21 mouse cellular contexts compared by ENCODE assay signal in genomic region chr8:84070241-84070640, GRCm38 (mm10). TPM values are rescaled to one million over a fixed set of nuclear protein-coding genes. Genes with fewer than 3 reads are reported as not detected.
A peak's percentile ranks its signal among the peaks of the same experiment; 100 is the strongest.
DNase-seq lines count a peak whose midpoint lies in the region; ATAC-seq and TF ChIP-seq lines count a peak whose summit lies in the region.
"Had no signal": no experiment of that assay in that cellular context is flagged by ENCODE, and none has a peak within 500 bp of the region (broad histone marks: within the 10 kb centered on the region; RNA-seq: fewer than 3 reads in every experiment).

No protein-coding gene starts in this region.

- peaks cover 30% of the 10 kb centered on the region for H3K4me1 ChIP-seq in heart, adult 2 months (ENCODE audit: control insufficient read depth, insufficient read depth, low read length)
- peaks cover 31% of the 10 kb centered on the region for H3K4me1 ChIP-seq in heart, embryonic 11.5 days (ENCODE audit: control insufficient read depth, insufficient read depth, low read length)
- peaks cover 79% of the 10 kb centered on the region for H3K4me1 ChIP-seq in neural tube, embryonic 13.5 days (replicated peaks)
- H3K4me1 ChIP-seq in neural tube, embryonic 15.5 days = peaks cover 81% of the 10 kb centered on the region

- no peak for TF ChIP-seq POLR2A in heart, adult 2 months (IDR thresholded peaks at IDR 0.05; ENCODE audit: insufficient read depth, low read depth, low read length)

- TF ChIP-seq CTCF in heart, adult 2 months (IDR thresholded peaks at IDR 0.05) = no peak
- TF ChIP-seq CTCF in left cerebral cortex, adult 2 months (IDR thresholded peaks at IDR 0.05) = no peak

- H3K79me2 ChIP-seq in heart, adult 2 months (replicated peaks; ENCODE audit: control insufficient read depth, insufficient read depth, low read length) = no peaks in the 10 kb centered on the region

- DNase-seq in heart, adult 2 months = no peak
- DNase-seq in left cerebral cortex, adult 2 months (ENCODE audit: extremely low spot score in 1 of 2, low spot score in 2 of 2) = no peak
- DNase-seq in left cerebral cortex, adult 18-20 months (ENCODE audit: low spot score in 2 of 2) = no peak
- no peak for DNase-seq in neural tube, embryonic 10.5 days (ENCODE audit: extremely low spot score, low spot score)
- DNase-seq in thymus, postnatal 0 days (ENCODE audit: low spot score) = no peak
- DNase-seq: adrenal gland, postnatal 36 days; cerebellum, adult 8-10 months; thymus, postnatal 4 days had no signal

- 63% methylated on average over 5 of the region's 5 CpGs for WGBS in heart, adult 2 months
- WGBS in heart, embryonic 11.5 days (ENCODE audit: insufficient replicate concordance) = 74% methylated on average over 5 of the region's 5 CpGs
- 87% methylated on average over 5 of the region's 5 CpGs for WGBS in neural tube, embryonic 13.5 days
- 82% methylated on average over 5 of the region's 5 CpGs for WGBS in neural tube, embryonic 15.5 days

- no peaks in the 10 kb centered on the region for H3K27me3 ChIP-seq in heart, adult 2 months (ENCODE audit: control insufficient read depth, insufficient read depth, low read length)
- H3K27me3 ChIP-seq in heart, embryonic 11.5 days (ENCODE audit: control insufficient read depth, insufficient read depth, low read length) = no peaks in the 10 kb centered on the region
- H3K27me3 ChIP-seq in neural tube, embryonic 13.5 days = no peaks in the 10 kb centered on the region
- no peaks in the 10 kb centered on the region for H3K27me3 ChIP-seq in neural tube, embryonic 15.5 days (replicated peaks)
- H3K27me3 ChIP-seq: embryonic facial prominence, embryonic 12.5 days; liver, embryonic 12.5 days; Patski had no signal

- H3K4me2 ChIP-seq in heart, embryonic 11.5 days = no peak overlapping the region
- H3K4me2 ChIP-seq in neural tube, embryonic 13.5 days = no peak overlapping the region
- no peak overlapping the region for H3K4me2 ChIP-seq in neural tube, embryonic 15.5 days
- H3K4me2 ChIP-seq: embryonic facial prominence, embryonic 12.5 days; liver, embryonic 12.5 days had no signal

- no peak overlapping the region for H3K4me3 ChIP-seq in heart, adult 2 months
- H3K4me3 ChIP-seq in heart, embryonic 11.5 days (ENCODE audit: low read depth, low read length) = no peak overlapping the region
- H3K4me3 ChIP-seq in left cerebral cortex, adult 2 months = no peak overlapping the region
- H3K4me3 ChIP-seq in neural tube, embryonic 13.5 days = no peak overlapping the region
- no peak overlapping the region for H3K4me3 ChIP-seq in neural tube, embryonic 15.5 days (replicated peaks)
- H3K4me3 ChIP-seq: embryonic facial prominence, embryonic 12.5 days; liver, embryonic 12.5 days had no signal

- H3K9ac ChIP-seq in heart, adult 2 months (ENCODE audit: low read depth, low read length) = no peak overlapping the region
- H3K9ac ChIP-seq in heart, embryonic 11.5 days (ENCODE audit: low read depth, low read length) = no peak overlapping the region
- H3K9ac ChIP-seq in neural tube, embryonic 13.5 days = 0 out of 2 replicates have a peak overlapping the region, but pooled peaks have one; percentile 31
- H3K9ac ChIP-seq in neural tube, embryonic 15.5 days (replicated peaks) = no peak overlapping the region
- H3K9ac ChIP-seq: embryonic facial prominence, embryonic 12.5 days; liver, embryonic 12.5 days had no signal

- intact Hi-C loops in heart, adult 2 months (cut with DNase I) = no loop called here
- intact Hi-C loops in left cerebral cortex, adult 2 months (cut with DNase I) = no loop called here

- H3K27ac ChIP-seq in heart, adult 2 months = peak overlapping the region; percentile 55
- no peak overlapping the region for H3K27ac ChIP-seq in heart, embryonic 11.5 days (ENCODE audit: low read depth, low read length)
- peak overlapping the region; percentile 62; the same call in 1 of the 2 replicates for H3K27ac ChIP-seq in left cerebral cortex, adult 2 months
- 0 out of 2 replicates have a peak overlapping the region, but pooled peaks have one; percentile 13 for H3K27ac ChIP-seq in neural tube, embryonic 13.5 days (replicated peaks)
- H3K27ac ChIP-seq in neural tube, embryonic 15.5 days (replicated peaks) = peak overlapping the region; percentile 29
- H3K27ac ChIP-seq: embryonic facial prominence, embryonic 12.5 days; liver, embryonic 12.5 days had no signal

- no peaks in the 10 kb centered on the region for H3K36me3 ChIP-seq in heart, adult 2 months (ENCODE audit: control insufficient read depth, insufficient read depth, low read length)
- H3K36me3 ChIP-seq in heart, embryonic 11.5 days (ENCODE audit: control insufficient read depth, insufficient read depth, low read length) = no peaks in the 10 kb centered on the region
- H3K36me3 ChIP-seq in neural tube, embryonic 13.5 days = peaks cover 11% of the 10 kb centered on the region
- H3K36me3 ChIP-seq in neural tube, embryonic 15.5 days = peaks cover 3% of the 10 kb centered on the region

- TF ChIP-seq EP300 in heart, adult 2 months (IDR thresholded peaks at IDR 0.05; ENCODE audit: insufficient read depth, low read depth, low read length) = no peak

- no peak for ATAC-seq in heart, embryonic 11.5 days (replicated peaks; ENCODE audit: insufficient number of reproducible peaks, low FRiP score, low TSS enrichment)
- no peak for ATAC-seq in neural tube, embryonic 13.5 days (ENCODE audit: low read depth)
- no peak for ATAC-seq in neural tube, embryonic 15.5 days (ENCODE audit: low FRiP score)
- ATAC-seq: activated CD4-positive, CD25-positive, alpha-beta regulatory T cell, adult 4 months; liver, embryonic 12.5 days; Patski had no signal

- H3K9me3 ChIP-seq in heart, embryonic 11.5 days (replicated peaks; ENCODE audit: control insufficient read depth, low read length) = no peaks in the 10 kb centered on the region
- no peaks in the 10 kb centered on the region for H3K9me3 ChIP-seq in neural tube, embryonic 13.5 days
- no peaks in the 10 kb centered on the region for H3K9me3 ChIP-seq in neural tube, embryonic 15.5 days (replicated peaks)
- H3K9me3 ChIP-seq: embryonic facial prominence, embryonic 12.5 days; liver, embryonic 12.5 days had no signal

RNA-seq across cellular contexts. Expression of gene Rfx1, which starts 3.6 kb away (rescaled TPM):
- 1 to 10 TPM; 8.8 to 9.5 TPM for total RNA-seq in heart, adult 2 months (2021)
- polyA plus RNA-seq in heart, adult 2 months (2012; rRNA removed) = 9.5 and 11.0 TPM in 2 replicates
- polyA plus RNA-seq in heart, embryonic 11.5 days (2014; fragmentation: Nextera tagmentation; extraction: Ambion mirVana) = 7.5 and 7.9 TPM in 2 replicates
- total RNA-seq in left cerebral cortex, adult 2 months (2021) = 10 to 100 TPM; 27.1 to 30.0 TPM
- 10 to 100 TPM; 23.1 to 25.3 TPM for total RNA-seq in left cerebral cortex, adult 18-20 months (2021)
- 8.1 and 8.2 TPM in 2 replicates for polyA plus RNA-seq in neural tube, embryonic 13.5 days (2015; fragmentation: Nextera tagmentation; extraction: Ambion mirVana)
- polyA plus RNA-seq in neural tube, embryonic 15.5 days (2015; fragmentation: Nextera tagmentation; extraction: Ambion mirVana) = 8.7 and 9.5 TPM in 2 replicates
- polyA plus RNA-seq in thymus, postnatal 0 days (2015; fragmentation: Nextera tagmentation; extraction: Ambion mirVana) = 5.4 and 6.1 TPM in 2 replicates

RNA-seq across cellular contexts. Expression of gene Gm10643, which starts 5.3 kb away (rescaled TPM):
- total RNA-seq in heart, adult 2 months (2021) = 1 to 10 TPM; 3.6 to 4.8 TPM
- 1.7 and 2.1 TPM in 2 replicates for polyA plus RNA-seq in heart, adult 2 months (2012; rRNA removed)
- 1.0 and 1.1 TPM in 2 replicates for polyA plus RNA-seq in heart, embryonic 11.5 days (2014; fragmentation: Nextera tagmentation; extraction: Ambion mirVana)
- 1 to 10 TPM; 2.8 to 3.5 TPM for total RNA-seq in left cerebral cortex, adult 2 months (2021)
- 1 to 10 TPM; 2.9 to 3.5 TPM for total RNA-seq in left cerebral cortex, adult 18-20 months (2021)
- 1.9 and 2.2 TPM in 2 replicates for polyA plus RNA-seq in neural tube, embryonic 13.5 days (2015; fragmentation: Nextera tagmentation; extraction: Ambion mirVana)
- polyA plus RNA-seq in neural tube, embryonic 15.5 days (2015; fragmentation: Nextera tagmentation; extraction: Ambion mirVana) = 1.4 and 1.8 TPM in 2 replicates
- polyA plus RNA-seq in thymus, postnatal 0 days (2015; fragmentation: Nextera tagmentation; extraction: Ambion mirVana) = 0.90 TPM in 2 replicates

RNA-seq across cellular contexts. Expression of gene Rln3, which starts 25.4 kb away (rescaled TPM):
- not detected for total RNA-seq in heart, adult 2 months (2021)
- polyA plus RNA-seq in heart, adult 2 months (2012; rRNA removed) = not detected in 2 replicates
- not detected in 2 replicates for polyA plus RNA-seq in heart, embryonic 11.5 days (2014; fragmentation: Nextera tagmentation; extraction: Ambion mirVana)
- not detected for total RNA-seq in left cerebral cortex, adult 2 months (2021)
- not detected for total RNA-seq in left cerebral cortex, adult 18-20 months (2021)
- polyA plus RNA-seq in neural tube, embryonic 13.5 days (2015; fragmentation: Nextera tagmentation; extraction: Ambion mirVana) = not detected in 2 replicates
- polyA plus RNA-seq in neural tube, embryonic 15.5 days (2015; fragmentation: Nextera tagmentation; extraction: Ambion mirVana) = 1.0 and 1.4 TPM in 2 replicates
- 5.3 and 5.7 TPM in 2 replicates for polyA plus RNA-seq in thymus, postnatal 0 days (2015; fragmentation: Nextera tagmentation; extraction: Ambion mirVana)
- total RNA-seq: adrenal gland, postnatal 36 days; common myeloid progenitor, adult 5-6 weeks; layer of hippocampus, postnatal 25 days; left cerebral cortex, postnatal 36 days had no signal
- polyA plus RNA-seq: embryonic facial prominence, embryonic 12.5 days; gonadal fat pad, adult 2 months; kidney, embryonic 14.5 days; liver, embryonic 12.5 days; lung, embryonic 16.5 days; Patski had no signal

RNA-seq across cellular contexts. Expression of gene Il27ra, which starts 27.9 kb away (rescaled TPM):
- 1 to 10 TPM; 3.2 to 3.7 TPM for total RNA-seq in heart, adult 2 months (2021)
- polyA plus RNA-seq in heart, adult 2 months (2012; rRNA removed) = 4.1 and 4.6 TPM in 2 replicates
- polyA plus RNA-seq in heart, embryonic 11.5 days (2014; fragmentation: Nextera tagmentation; extraction: Ambion mirVana) = 3.5 and 4.1 TPM in 2 replicates
- total RNA-seq in left cerebral cortex, adult 2 months (2021) = under 1 TPM; 0.23 to 0.41 TPM
- under 1 TPM; 0.30 to 0.52 TPM for total RNA-seq in left cerebral cortex, adult 18-20 months (2021)
- 0.43 and 0.56 TPM in 2 replicates for polyA plus RNA-seq in neural tube, embryonic 13.5 days (2015; fragmentation: Nextera tagmentation; extraction: Ambion mirVana)
- 0.37 and 1.7 TPM in 2 replicates for polyA plus RNA-seq in neural tube, embryonic 15.5 days (2015; fragmentation: Nextera tagmentation; extraction: Ambion mirVana)
- polyA plus RNA-seq in thymus, postnatal 0 days (2015; fragmentation: Nextera tagmentation; extraction: Ambion mirVana) = 20.3 and 20.5 TPM in 2 replicates

RNA-seq across cellular contexts. Expression of gene Dcaf15, which starts 34.3 kb away (rescaled TPM):
- total RNA-seq in heart, adult 2 months (2021) = 1 to 10 TPM; 5.9 to 7.6 TPM
- polyA plus RNA-seq in heart, adult 2 months (2012; rRNA removed) = 17.0 and 18.4 TPM in 2 replicates
- 7.5 and 8.8 TPM in 2 replicates for polyA plus RNA-seq in heart, embryonic 11.5 days (2014; fragmentation: Nextera tagmentation; extraction: Ambion mirVana)
- total RNA-seq in left cerebral cortex, adult 2 months (2021) = 10 to 100 TPM; 17.9 to 18.0 TPM
- total RNA-seq in left cerebral cortex, adult 18-20 months (2021) = 10 to 100 TPM; 17.7 to 18.2 TPM
- polyA plus RNA-seq in neural tube, embryonic 13.5 days (2015; fragmentation: Nextera tagmentation; extraction: Ambion mirVana) = 16.5 and 16.8 TPM in 2 replicates
- 18.5 and 21.6 TPM in 2 replicates for polyA plus RNA-seq in neural tube, embryonic 15.5 days (2015; fragmentation: Nextera tagmentation; extraction: Ambion mirVana)
- 14.7 and 18.1 TPM in 2 replicates for polyA plus RNA-seq in thymus, postnatal 0 days (2015; fragmentation: Nextera tagmentation; extraction: Ambion mirVana)
